Mouse (Mus musculus): ENCODE results near the gene Msi2. TPM values are rescaled to one million over a fixed set of nuclear protein-coding genes. Genes with fewer than 3 reads are reported as not detected.

The Msi2 gene
- total RNA-seq, 2 experiments from 2014 or later: 169 to 193 TPM

DNA sequence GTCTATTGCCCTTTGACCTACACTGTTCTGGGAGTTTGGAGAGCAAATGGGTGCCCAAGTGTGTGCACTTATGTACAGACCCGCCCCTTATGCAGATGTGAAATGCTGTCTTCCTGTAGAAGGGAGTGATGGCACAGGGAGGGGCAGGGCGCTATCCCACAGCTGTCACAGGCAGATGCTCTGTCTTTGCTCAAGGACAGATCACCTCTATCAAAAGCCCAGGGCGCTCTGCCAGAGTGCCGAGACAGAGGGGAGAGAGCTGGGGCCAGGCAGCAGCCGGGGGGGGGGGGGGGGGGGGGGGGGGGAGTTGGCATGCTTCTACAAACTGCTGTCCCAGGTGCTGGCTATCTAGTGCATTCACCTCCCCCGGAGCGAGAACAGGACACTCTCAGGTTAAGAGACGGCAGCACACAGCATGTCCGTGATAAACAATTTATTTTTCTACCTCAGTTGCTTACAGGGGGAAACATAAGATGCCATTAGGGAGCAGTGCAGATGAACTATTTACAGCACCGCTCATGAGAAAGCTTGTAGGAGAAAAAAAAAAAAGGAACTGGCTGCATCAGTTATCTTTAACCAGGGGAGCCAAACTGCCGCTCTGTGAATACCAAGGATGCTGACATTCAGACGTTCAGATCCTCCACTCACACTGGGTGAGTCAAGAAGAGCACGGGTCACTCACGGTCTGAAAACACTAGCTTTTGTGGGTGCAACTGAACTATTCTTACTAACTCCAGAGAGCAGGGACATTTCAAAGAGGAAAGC is 337.0 kb downstream of the Msi2 start:
- Histone ChIP-seq H3K4me3 (no peak overlapping the region), H3K27ac (no peak overlapping the region)
- intact Hi-C loops (cut with DNase I): no loop called here
- no peak for TF ChIP-seq CTCF (IDR thresholded peaks at IDR 0.05)
- DNase-seq: peak; percentile 53

DNA sequence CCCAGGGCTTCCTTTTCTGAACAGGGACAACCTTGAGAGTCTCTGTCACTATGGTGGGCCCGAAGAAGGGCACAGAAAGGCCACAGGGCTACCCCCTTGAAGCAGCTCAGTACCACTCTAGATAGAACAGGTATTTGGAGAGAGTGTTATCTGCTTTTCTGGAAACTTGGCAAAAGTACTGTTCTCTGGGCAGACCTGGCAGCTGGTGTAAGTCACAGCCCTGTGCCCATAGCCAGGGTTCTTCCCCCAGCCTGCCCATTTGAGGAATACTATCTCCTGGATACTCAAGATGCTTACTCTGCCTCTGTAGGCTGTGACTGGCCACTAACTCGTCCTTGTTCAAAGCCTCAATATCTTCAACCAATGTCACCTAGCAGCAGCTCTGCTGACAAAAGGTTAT is 338.7 kb downstream of the Msi2 start:
- no peak for TF ChIP-seq CTCF (IDR thresholded peaks at IDR 0.05)
- no peak overlapping the region for H3K27ac ChIP-seq
- intact Hi-C loops (cut with DNase I): no loop called here
- no peak for DNase-seq
- no peak overlapping the region for H3K4me3 ChIP-seq

DNA sequence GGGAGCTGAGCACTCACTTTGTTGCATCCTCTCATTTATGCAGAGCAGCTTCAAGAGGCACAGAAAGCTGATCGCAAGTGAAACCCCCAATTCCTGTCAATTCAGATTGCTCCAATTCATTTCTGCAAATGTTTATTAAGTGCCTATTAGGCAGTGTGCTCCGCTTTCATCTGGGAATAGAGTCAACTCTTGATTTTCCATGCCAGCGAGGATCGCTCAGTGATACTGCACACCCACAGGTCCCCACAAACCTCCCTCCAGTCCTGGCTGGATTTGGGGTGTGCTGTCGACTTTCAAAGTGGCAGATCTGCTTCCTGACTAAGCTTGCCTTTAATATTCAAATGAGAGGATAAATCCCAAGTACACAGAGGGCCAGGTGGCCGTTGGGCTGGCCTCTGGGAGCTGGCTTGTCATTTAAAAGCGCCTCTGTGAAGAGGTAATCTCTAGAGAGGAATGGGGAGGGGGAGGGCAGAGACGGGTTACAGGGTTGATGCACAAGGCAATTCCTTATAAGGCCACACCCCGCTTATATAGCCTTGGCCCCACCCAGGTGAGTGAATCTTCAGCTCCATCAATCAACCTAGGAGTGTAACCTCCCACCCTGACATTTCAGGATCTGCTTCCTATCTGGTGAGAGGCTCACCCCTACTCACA is 339.5 kb downstream of the Msi2 start:
- TF ChIP-seq CTCF (IDR thresholded peaks at IDR 0.05): no peak
- intact Hi-C loops (cut with DNase I): no loop called here
- Histone ChIP-seq H3K4me3 (no peak overlapping the region), H3K27ac (no peak overlapping the region)
- no peak for DNase-seq

DNA sequence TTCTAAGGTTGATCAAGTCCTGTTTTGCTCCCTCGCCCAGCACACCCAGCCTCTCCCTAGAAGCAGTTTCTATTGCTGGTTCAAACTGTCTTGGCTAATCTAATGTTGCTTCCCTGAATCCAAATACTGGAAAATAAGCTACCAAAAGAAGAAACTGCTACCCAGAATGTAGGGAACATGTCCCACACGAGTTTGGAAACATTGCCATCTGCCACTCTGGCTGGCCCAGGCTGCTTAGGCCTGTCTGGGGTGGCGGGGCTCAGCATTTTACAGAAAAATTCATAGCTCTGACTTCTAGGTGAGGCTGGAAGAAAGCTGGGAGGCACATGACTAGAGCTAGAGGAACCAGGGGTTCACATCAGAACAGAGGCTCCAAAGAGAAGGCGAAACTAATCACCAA is 345.7 kb downstream of the Msi2 start:
- intact Hi-C loops (cut with DNase I): no loop called here
- no peak for DNase-seq
- TF ChIP-seq CTCF (IDR thresholded peaks at IDR 0.05): no peak
- Histone ChIP-seq H3K27ac (no peak overlapping the region), H3K4me3 (no peak overlapping the region)

DNA sequence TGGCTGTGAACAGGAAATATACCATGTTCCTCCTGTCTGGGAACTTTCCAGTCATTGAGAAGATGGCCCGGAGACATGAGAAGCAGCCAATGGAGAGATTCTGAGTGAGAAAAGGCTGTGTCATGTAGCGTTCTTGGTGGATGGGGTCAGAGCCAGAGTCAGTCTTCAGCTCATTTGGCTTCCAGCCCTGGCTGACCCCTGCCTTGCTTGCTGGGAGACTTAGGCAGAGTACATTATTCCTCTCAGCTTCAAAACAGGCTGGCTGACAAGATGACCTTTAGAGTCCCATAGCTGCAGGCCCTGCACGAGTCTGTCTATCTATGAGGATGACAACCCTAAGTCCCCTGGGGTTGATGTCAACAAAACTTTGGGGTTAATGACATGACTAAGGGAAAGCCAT is 348.4 kb downstream of the Msi2 start:
- no peak overlapping the region for H3K27ac ChIP-seq
- DNase-seq: no peak
- intact Hi-C loops (cut with DNase I): no loop called here
- H3K4me3 ChIP-seq: no peak overlapping the region
- no peak for TF ChIP-seq CTCF (IDR thresholded peaks at IDR 0.05)

DNA sequence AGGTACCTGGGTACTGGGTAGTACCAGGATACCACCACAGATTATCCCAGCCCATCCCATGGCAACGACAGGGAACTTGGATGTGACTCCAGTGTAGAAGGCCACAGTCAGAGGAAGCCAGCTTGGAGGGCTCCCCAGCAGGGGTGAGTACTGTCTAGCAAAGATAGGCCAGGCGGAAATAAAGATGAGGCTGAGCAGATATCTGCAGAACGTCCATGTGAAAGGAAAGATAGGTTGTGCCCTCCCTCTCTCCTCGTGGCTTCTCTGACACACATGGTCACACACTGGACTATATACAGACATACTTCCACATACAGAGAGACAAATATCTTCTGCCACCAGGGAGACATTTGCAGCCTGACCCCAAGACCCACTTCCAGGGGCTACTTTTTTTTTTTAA is 350.8 kb downstream of the Msi2 start:
- TF ChIP-seq CTCF (IDR thresholded peaks at IDR 0.05): no peak
- Histone ChIP-seq H3K27ac (no peak overlapping the region), H3K4me3 (no peak overlapping the region)
- intact Hi-C loops (cut with DNase I): no loop called here
- DNase-seq: no peak

DNA sequence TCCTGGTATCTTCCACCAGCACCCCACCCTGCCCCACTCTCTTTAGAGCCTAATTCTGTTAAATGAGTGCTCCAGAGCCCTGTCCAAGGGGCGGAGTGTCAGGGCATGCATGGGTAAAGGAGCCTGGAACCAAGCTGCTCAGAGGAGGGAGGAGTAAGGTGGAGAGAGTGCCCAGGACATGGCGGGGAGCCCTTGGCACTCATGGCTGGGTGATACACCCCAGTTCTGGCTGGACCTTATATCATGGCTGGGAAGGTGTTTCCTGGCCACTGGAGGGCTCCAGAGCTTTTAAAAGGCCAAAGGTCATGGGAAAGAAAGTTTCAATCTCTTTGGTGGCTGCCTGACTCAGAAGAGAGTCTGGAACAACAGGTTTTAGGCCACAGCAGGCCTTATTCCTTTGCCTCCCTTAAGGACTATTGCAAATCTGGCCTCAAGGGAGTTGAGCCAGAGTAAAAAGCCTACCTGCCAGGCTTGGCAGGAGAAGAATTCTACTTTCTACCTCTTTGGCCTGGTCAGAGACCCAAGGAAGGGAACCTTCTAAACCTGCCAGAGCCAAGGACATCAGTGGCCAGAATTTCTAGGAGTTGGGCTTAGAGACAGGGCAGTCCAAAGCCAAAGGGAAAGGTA is 352.3 kb downstream of the Msi2 start:
- peak; percentile 22; the same call in 1 of the 2 replicates for TF ChIP-seq CTCF (IDR thresholded peaks at IDR 0.05)
- intact Hi-C loops (cut with DNase I): no loop called here
- peak overlapping the region; percentile 50 for H3K27ac ChIP-seq
- DNase-seq: peak; percentile 63
- no peak overlapping the region for H3K4me3 ChIP-seq

DNA sequence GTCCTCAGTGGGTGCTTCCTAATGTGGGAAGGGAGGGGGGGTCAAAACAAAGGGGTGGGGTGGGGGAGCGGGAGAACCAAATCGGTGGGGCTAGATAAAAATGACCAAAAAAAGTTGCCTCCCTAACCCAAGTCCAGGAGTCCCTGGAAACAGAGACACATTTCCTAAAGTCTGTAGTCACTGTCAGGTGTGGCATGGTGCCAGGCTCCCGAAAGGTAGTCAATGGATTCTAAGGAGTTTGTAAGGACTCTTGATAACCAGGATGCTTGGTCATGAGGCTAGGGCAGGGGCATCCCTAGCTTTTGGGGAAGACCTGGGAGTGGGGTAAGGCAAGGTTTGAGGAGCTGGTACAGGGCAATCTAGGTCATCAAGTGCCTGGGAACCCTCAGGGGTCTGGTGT is 354.1 kb downstream of the Msi2 start:
- DNase-seq: peak; percentile 33
- no peak overlapping the region for H3K27ac ChIP-seq
- no peak overlapping the region for H3K4me3 ChIP-seq
- intact Hi-C loops (cut with DNase I): no loop called here
- no peak for TF ChIP-seq CTCF (IDR thresholded peaks at IDR 0.05)

DNA sequence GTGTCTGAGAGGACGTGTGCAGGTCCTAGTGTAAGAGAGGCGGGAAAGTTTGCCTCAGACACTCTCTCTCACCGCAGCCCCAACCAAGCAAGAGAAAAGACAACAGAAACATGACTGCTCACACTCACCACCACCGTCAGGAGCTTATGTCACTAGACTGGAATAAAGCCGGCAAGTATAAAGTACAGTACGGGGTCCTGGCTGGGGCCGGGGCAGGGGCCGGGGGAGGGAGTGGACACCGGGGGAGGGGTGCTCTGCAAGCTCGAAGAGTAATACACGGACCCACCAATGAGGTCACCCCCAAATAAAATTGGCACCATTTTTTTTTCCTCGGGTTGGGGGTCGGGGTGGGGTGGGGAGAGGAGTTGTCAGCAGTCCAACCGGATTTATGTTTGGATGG is 354.8 kb downstream of the Msi2 start:
- intact Hi-C loops (cut with DNase I): no loop called here
- no peak overlapping the region for H3K4me3 ChIP-seq
- no peak for DNase-seq

DNA sequence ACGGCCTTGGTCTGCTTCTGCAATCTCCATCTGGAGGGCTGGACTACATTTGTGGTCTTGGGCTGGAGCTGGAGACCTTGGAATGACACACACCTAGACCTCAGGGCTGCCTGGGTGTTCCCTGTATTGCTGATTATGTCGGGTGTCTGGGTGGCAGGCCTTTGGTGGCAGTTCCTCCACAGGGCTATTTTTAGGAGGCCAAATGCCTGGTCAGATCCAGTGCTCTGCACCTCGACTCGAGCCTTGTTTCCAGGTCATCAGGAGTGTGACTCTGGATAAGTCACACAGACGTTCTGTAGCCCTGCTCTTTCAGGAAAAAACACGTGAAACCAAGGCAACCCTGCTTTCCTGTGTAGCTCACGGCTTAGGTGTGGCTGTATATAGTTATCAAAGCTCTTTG is 358.6 kb downstream of the Msi2 start:
- H3K27ac ChIP-seq: peak overlapping the region; percentile 72
- intact Hi-C loops (cut with DNase I): no loop called here

More for the DNA sequence above, 354.8 kb downstream of the Msi2 start:
- H3K27ac ChIP-seq: no peak overlapping the region
- TF ChIP-seq CTCF (IDR thresholded peaks at IDR 0.05): no peak

DNA sequence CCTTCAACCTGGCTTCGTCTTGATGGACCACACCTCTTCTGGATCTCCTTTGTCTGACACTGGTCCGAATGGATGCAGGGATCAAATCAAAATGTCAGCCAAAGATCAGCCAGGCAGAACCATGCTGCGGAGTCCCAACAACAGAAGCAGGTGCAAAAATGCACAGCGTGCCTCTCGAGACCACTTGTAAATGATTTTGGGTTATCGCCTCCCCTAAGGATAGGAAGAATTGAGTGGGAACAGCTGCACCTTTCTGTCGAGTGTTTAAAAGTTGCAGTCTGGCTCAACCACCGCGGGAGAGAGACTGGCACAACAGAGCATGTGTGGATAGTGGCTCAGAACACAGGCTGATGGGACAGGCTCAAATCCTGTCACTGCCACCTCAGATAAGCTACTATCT is 361.0 kb downstream of the Msi2 start:
- DNase-seq: no peak
- TF ChIP-seq CTCF (IDR thresholded peaks at IDR 0.05): no peak
- Histone ChIP-seq H3K27ac (no peak overlapping the region), H3K4me3 (no peak overlapping the region)
- intact Hi-C loops (cut with DNase I): no loop called here

More for the DNA sequence above, 358.6 kb downstream of the Msi2 start:
- no peak for TF ChIP-seq CTCF (IDR thresholded peaks at IDR 0.05)
- peak; percentile 42 for DNase-seq
- H3K4me3 ChIP-seq: no peak overlapping the region

DNA sequence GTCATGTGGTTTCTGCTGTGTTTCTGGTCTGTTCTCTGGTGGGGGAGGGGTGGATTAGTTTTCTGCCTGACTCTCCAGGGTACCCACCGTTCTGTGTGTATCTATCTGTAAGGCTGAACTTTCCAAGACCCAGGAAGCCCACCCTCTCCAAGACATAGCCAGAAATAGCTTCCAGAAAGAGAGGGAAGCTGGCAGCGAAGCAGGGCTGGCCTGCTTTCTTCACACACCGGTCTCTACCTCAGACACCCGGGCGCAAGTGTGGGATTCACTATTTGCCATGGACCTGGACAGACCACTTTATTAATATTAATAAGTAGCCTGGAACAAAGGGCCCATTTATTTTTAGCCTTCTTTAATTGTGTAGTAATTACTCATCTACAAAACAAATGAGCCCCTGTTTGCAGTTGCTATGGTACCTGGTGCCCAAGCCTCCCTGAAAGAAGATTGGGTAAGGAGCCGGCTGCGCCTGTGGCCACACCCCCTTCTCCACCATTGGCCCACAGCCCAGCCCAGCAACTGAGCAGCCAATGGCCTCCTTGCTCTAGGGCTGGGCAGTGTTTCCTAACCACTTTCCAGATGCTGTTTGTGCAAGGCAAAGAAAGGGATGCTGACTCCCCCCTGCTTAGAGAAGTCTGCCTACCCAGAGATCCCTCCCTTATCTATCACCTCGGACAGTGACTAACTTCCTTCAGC is 361.6 kb downstream of the Msi2 start:
- Histone ChIP-seq H3K27ac (peak overlapping the region; percentile 46; the same call in 1 of the 2 replicates), H3K4me3 (no peak overlapping the region)
- DNase-seq: peak; percentile 56
- no peak for TF ChIP-seq CTCF (IDR thresholded peaks at IDR 0.05)
- intact Hi-C loops (cut with DNase I): no loop called here

DNA sequence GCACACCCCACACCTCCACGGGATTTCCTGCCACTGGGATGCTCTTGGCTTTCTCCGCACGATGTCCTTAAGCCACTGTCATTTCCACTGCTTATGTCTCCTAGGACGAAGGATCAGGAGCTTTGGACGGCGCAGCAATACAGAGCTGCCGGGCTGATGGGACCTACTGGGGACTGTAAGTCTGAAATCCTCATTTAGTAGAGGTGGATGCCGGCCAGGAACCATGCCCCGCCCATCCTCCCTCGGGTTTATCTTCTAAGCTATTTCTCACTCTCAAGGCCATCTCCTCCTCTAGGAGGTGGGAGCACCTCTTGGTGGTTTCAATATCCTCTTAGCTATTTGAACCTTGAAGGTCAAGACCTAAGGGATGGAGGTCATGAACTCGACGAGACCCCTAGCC is 362.3 kb downstream of the Msi2 start:
- intact Hi-C loops (cut with DNase I): no loop called here
- peak overlapping the region; percentile 46; the same call in 1 of the 2 replicates for H3K27ac ChIP-seq

More for the DNA sequence above, 362.3 kb downstream of the Msi2 start:
- TF ChIP-seq CTCF (IDR thresholded peaks at IDR 0.05): no peak
- DNase-seq: peak; percentile 61
- H3K4me3 ChIP-seq: no peak overlapping the region

Data from gastrocnemius, adult 2 months (tissue).